Mouse (Mus musculus) neural tube, embryonic 13.5 days (tissue): Measurements from ENCODE around the gene Pip4k2b. TPM values are rescaled to one million over a fixed set of nuclear protein-coding genes. Genes with fewer than 3 reads are reported as not detected.
"Not testable (repeated sequence)": the region's sequence is repeated elsewhere in the genome, so short reads cannot be mapped to it uniquely, and the experiment has no call there.

Experiments
- ATAC-seq: fragments of 200-750 bp; cut with Nextera tagmentation; 2 replicates; pipeline ENCODE4 v1.8.0; 2017; ENCODE audit warnings: low read depth, mild to moderate bottlenecking, moderate TSS enrichment, moderate library complexity
- H3K27ac ChIP-seq: fragments of 300-500 bp; sonication (generic); replicated peaks from 2 replicates; pipeline ENCODE4 v1.5.1; 2015; ENCODE audit warnings: moderate library complexity, mild to moderate bottlenecking, inconsistent platforms
- H3K27me3 ChIP-seq: fragments of 300-500 bp; sonication (generic); 2 replicates; pipeline ENCODE4 v1.6.1; 2015; ENCODE audit warnings: mild to moderate bottlenecking, inconsistent platforms
- H3K36me3 ChIP-seq: fragments of 300-500 bp; sonication (generic); 2 replicates; pipeline ENCODE4 v1.6.1; 2015; ENCODE audit warnings: mild to moderate bottlenecking, inconsistent platforms
- H3K4me1 ChIP-seq: fragments of 300-500 bp; sonication (generic); replicated peaks from 2 replicates; pipeline ENCODE4 v1.6.1; 2015; ENCODE audit warnings: inconsistent platforms
- H3K4me2 ChIP-seq: fragments of 300-500 bp; sonication (generic); 2 replicates; pipeline ENCODE4 v1.6.1; 2015; ENCODE audit warnings: inconsistent platforms, mild to moderate bottlenecking, moderate library complexity
- H3K4me3 ChIP-seq: fragments of 300-500 bp; sonication (generic); 2 replicates; pipeline ENCODE4 v1.5.1; 2015; ENCODE audit warnings: mild to moderate bottlenecking, inconsistent platforms
- H3K9ac ChIP-seq: fragments of 300-500 bp; sonication (generic); 2 replicates; pipeline ENCODE4 v1.6.1; 2015; ENCODE audit warnings: moderate library complexity, mild to moderate bottlenecking, inconsistent platforms
- H3K9me3 ChIP-seq: fragments of 300-500 bp; sonication (generic); 2 replicates; pipeline ENCODE4 v1.6.1; 2016; ENCODE audit warnings: inconsistent platforms
- WGBS: fragments of 180-500 bp; shearing (Covaris S2); methylation state at CpG from one replicate; pipeline ENCODE4 v1.1.7; 2015; 5-methylcytosine and 5-hydroxymethylcytosine counted together
- polyA plus RNA-seq: library from polyadenylated mRNA; unstranded; fragments of >200 nt; fragmentation: Nextera tagmentation; extraction: Ambion mirVana; gene quantifications from 2 replicates; pipeline ENCODE4 v1.2.1, GENCODE M21; 2015

Gene Pip4k2b
- polyA plus RNA-seq, 1 experiment from 2014 or later = 3.7 TPM

DNA sequence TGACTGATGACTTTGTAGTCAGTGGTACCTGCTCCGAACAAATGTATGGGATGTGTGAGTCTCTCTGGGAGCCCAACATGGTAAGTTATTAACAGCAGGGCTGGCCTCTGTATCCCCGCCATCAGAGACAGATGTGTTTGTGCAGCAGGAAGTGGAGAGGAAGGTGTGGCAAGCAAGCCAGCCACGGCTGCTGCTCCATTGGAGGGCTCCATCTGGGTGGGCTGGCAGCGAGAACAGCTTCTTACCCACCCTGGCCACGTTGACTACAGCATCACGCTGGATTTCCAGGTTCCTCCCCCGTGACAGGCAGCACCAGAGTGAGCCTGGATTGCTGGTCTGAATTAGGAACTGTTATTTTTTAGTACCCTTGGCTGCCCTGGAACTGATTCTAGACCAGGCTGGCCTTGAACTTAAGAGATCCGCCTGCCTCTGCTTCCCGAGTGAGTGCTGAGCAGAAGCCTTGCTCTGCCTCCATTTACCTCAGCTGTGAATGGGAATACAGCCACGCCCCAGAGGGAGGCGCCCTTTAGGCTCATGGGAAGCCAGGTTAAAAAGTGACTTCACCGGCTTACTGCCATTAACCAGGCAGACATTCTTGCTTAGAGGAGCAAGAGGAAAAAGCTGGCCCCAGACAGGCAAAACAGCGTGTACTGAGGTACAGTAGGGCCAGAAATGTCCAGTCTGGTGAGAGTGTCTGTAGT is 33.2 kb downstream of the Pip4k2b start:
- Histone ChIP-seq H3K27me3 (no peaks in the 10 kb centered on the region), H3K9me3 (no peaks in the 10 kb centered on the region), H3K4me1 (no peaks in the 10 kb centered on the region), H3K36me3 (peaks cover 86% of the 10 kb centered on the region), H3K27ac (no peak overlapping the region), H3K9ac (no peak overlapping the region), H3K4me2 (no peak overlapping the region), H3K4me3 (no peak overlapping the region)
- 87% methylated on average over 13 of the region's 13 CpGs for WGBS
- no peak for ATAC-seq

- 84% methylated on average over 2 of the region's 2 CpGs for WGBS
- H3K9me3 ChIP-seq, H3K27me3 ChIP-seq, H3K4me3 ChIP-seq, H3K4me2 ChIP-seq, H3K27ac ChIP-seq, ATAC-seq, H3K4me1 ChIP-seq, H3K9ac ChIP-seq: not testable (repeated sequence)
- H3K36me3 ChIP-seq = peaks cover 86% of the 10 kb centered on the region
Observed at GRCm38 (mm10) chr11:97710067-97710466, 34.4 kb downstream of the Pip4k2b start.

- Histone ChIP-seq H3K4me1 (peaks cover 33% of the 10 kb centered on the region), H3K27ac (peak within 1 kb of the TSS; percentile 99), H3K9me3 (no peaks in the 10 kb centered on the region), H3K9ac (peak within 1 kb of the TSS; percentile 91), H3K4me2 (peak within 1 kb of the TSS; percentile 91), H3K4me3 (peak within 1 kb of the TSS; percentile 82), H3K27me3 (no peaks in the 10 kb centered on the region), H3K36me3 (peaks cover 29% of the 10 kb centered on the region)
- peak; percentile 89 for ATAC-seq
- under 1% methylated on average over 35 of the region's 35 CpGs for WGBS
Observed at GRCm38 (mm10) chr11:97703039-97703826, 41.3 kb downstream of the Pip4k2b start, which contains the start of gene Psmb3. TSS of gene Psmb3 (plus strand) at chr11:97703399.

DNA sequence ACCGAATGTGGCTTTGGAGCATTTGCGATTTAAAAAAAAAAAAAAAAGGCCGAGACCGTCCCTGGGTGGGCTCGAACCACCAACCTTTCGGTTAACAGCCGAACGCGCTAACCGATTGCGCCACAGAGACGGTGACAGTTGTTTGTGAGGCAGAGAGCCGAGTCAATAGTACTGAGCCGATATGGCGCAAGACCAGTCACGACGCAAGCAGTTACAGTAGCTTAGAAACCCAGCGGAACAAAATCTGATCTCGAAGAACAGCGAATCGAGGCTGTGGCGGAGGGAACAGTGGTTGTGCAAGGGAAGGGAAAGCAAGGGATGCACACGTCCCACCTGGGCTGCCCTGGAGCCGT is 42.1 kb downstream of the Pip4k2b start:
- peak overlapping the region; percentile 91 for H3K4me2 ChIP-seq
- H3K9me3 ChIP-seq = no peaks in the 10 kb centered on the region
- peaks cover 41% of the 10 kb centered on the region for H3K4me1 ChIP-seq
- H3K36me3 ChIP-seq = peaks cover 21% of the 10 kb centered on the region
- peak overlapping the region; percentile 99 for H3K27ac ChIP-seq
- peak overlapping the region; percentile 71 for H3K9ac ChIP-seq
- no peak for ATAC-seq
- H3K27me3 ChIP-seq = no peaks in the 10 kb centered on the region
- peak overlapping the region; percentile 82 for H3K4me3 ChIP-seq
- WGBS = under 1% methylated on average over 24 of the region's 24 CpGs

- Histone ChIP-seq H3K4me3 (peak overlapping the region; percentile 82), H3K9ac (peak overlapping the region; percentile 97; the same call in 1 of the 2 replicates), H3K27me3 (no peaks in the 10 kb centered on the region), H3K4me2 (peak overlapping the region; percentile 91), H3K27ac (0 out of 2 replicates have a peak overlapping the region, but pooled peaks have one; percentile 99), H3K4me1 (peaks cover 47% of the 10 kb centered on the region), H3K9me3 (no peaks in the 10 kb centered on the region), H3K36me3 (peaks cover 15% of the 10 kb centered on the region)
- ATAC-seq = no peak
- WGBS = 49% methylated on average over 15 of the region's 15 CpGs
Observed at GRCm38 (mm10) chr11:97701581-97702392, 42.7 kb downstream of the Pip4k2b start.

DNA sequence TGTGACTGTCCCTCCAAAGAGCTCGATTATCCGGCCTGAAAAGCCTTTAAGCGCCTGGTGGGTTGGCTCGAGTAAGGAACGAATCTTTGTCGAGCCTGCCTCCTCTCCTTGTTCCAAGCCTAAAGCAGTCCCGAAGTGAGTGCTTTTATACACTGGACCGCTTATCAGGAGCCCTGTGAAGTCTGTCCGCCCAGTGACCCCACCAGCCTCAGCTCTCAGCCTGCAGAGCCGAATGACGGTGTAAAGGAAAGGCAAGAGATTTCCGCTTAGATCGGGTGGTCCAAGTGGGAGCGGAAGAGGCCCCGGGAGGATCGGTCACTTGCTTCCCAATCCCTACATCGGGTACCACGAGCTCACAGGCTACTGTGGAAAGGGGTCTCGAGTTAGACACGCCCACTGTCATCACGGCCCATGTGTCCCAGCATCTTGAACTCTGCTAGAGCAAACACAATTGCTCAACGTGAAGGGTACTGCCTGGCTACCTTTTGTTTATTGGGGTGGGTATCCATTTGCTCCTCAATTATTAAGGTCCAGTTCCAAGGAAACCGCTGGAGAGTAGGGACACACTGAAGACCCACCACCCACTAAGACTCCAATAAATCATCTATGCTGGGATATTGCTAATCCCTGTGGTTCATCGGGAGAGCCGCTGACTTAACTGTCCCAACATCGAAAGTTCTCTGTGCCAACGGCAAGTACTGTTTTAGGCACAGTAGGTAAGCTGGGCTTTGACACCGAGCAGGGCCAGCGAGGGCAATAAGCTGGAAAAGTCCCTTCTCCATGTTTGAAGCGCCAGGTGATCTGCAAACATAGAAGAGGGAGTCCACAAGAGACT is 43.5 kb downstream of the Pip4k2b start:
- Histone ChIP-seq H3K27ac (peak overlapping the region; percentile 99), H3K9ac (peak overlapping the region; percentile 97), H3K4me3 (peak overlapping the region; percentile 82), H3K36me3 (peaks cover 7% of the 10 kb centered on the region), H3K27me3 (no peaks in the 10 kb centered on the region), H3K9me3 (no peaks in the 10 kb centered on the region), H3K4me1 (peaks cover 55% of the 10 kb centered on the region), H3K4me2 (peak overlapping the region; percentile 91)
- WGBS = 14% methylated on average over 30 of the region's 30 CpGs
- ATAC-seq = no peak

GRCm38 (mm10) chr11:97700003-97700745 is 44.3 kb downstream of the Pip4k2b start, which contains the start of gene Pcgf2:
TSS of gene Pcgf2 (minus strand) at chr11:97700497.
- peak within 1 kb of the TSS; percentile 97 for H3K9ac ChIP-seq
- WGBS = under 1% methylated on average over 81 of the region's 85 CpGs
- no peaks in the 10 kb centered on the region for H3K9me3 ChIP-seq
- peaks cover 63% of the 10 kb centered on the region for H3K4me1 ChIP-seq
- peak within 1 kb of the TSS; percentile 82 for H3K4me3 ChIP-seq
- H3K27ac ChIP-seq = peak within 1 kb of the TSS; percentile 99
- no peaks in the 10 kb centered on the region for H3K36me3 ChIP-seq
- no peaks in the 10 kb centered on the region for H3K27me3 ChIP-seq
- H3K4me2 ChIP-seq = peak within 1 kb of the TSS; percentile 91
- peak; percentile 13 for ATAC-seq

DNA sequence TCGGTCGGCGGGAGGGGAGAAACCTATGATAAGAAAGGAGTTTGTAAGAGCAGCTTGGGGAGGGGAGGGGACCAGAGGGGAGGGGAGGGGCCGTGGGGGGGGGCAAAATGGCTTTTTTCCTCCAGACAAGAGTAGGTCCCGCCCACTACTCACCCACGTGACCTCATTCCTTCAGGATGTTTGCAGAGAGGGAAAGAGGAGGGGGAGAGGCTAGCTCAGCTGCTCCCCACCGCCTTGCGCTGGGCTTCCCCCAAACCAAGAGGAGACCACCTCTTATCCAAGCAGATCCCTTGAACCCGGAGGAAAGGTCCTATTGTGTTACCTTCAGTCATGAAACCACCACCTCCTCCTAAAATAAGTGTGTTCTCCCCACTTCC is 44.9 kb downstream of the Pip4k2b start:
- peak overlapping the region; percentile 97 for H3K9ac ChIP-seq
- ATAC-seq = peak; percentile 45
- no peaks in the 10 kb centered on the region for H3K9me3 ChIP-seq
- peak overlapping the region; percentile 99 for H3K27ac ChIP-seq
- peak overlapping the region; percentile 82 for H3K4me3 ChIP-seq
- peaks cover 63% of the 10 kb centered on the region for H3K4me1 ChIP-seq
- no peaks in the 10 kb centered on the region for H3K27me3 ChIP-seq
- H3K4me2 ChIP-seq = peak overlapping the region; percentile 91
- H3K36me3 ChIP-seq = no peaks in the 10 kb centered on the region
- 2% methylated on average over 8 of the region's 9 CpGs for WGBS

- 1% methylated on average over 57 of the region's 63 CpGs for WGBS
- H3K4me1 ChIP-seq = peaks cover 63% of the 10 kb centered on the region
- peak overlapping the region; percentile 99 for H3K27ac ChIP-seq
- no peaks in the 10 kb centered on the region for H3K9me3 ChIP-seq
- no peak; the same call in 1 of the 2 replicates for ATAC-seq
- no peaks in the 10 kb centered on the region for H3K27me3 ChIP-seq
- H3K4me2 ChIP-seq = peak overlapping the region; percentile 91
- H3K36me3 ChIP-seq = no peaks in the 10 kb centered on the region
- H3K9ac ChIP-seq = peak overlapping the region; percentile 97
- peak overlapping the region; percentile 82 for H3K4me3 ChIP-seq
Observed at GRCm38 (mm10) chr11:97698741-97699611, 45.5 kb downstream of the Pip4k2b start.
